Mouse (Mus musculus) thymus, postnatal 4 days (tissue): ENCODE data around the gene Sytl3.
A peak's percentile ranks its signal among the peaks of the same experiment; 100 is the strongest.
"Not testable (repeated sequence)": the region's sequence is repeated elsewhere in the genome, so short reads cannot be mapped to it uniquely, and the experiment has no call there.

Experiments used
- DNase-seq: peaks from one replicate; pipeline ENCODE4 v3.0.0; 2021

Gene Sytl3

GRCm38 (mm10) chr17:6695712-6696111, 36.8 kb downstream of the Sytl3 start:
- not testable (repeated sequence) for DNase-seq

- not testable (repeated sequence) for DNase-seq
Measured at GRCm38 (mm10) chr17:6696521-6696920, 37.6 kb downstream of the Sytl3 start.

GRCm38 (mm10) chr17:6697224-6697775, 38.4 kb downstream of the Sytl3 start:
- peak; percentile 59 for DNase-seq

GRCm38 (mm10) chr17:6699502-6699901, 40.6 kb downstream of the Sytl3 start:
- not testable (repeated sequence) for DNase-seq

- DNase-seq: not testable (repeated sequence)
Measured at GRCm38 (mm10) chr17:6700077-6700476, 41.2 kb downstream of the Sytl3 start.

GRCm38 (mm10) chr17:6702625-6703221, 43.8 kb downstream of the Sytl3 start:
- DNase-seq: not testable (repeated sequence)

- DNase-seq: not testable (repeated sequence)
Measured at GRCm38 (mm10) chr17:6703381-6704270, 44.7 kb downstream of the Sytl3 start.

- DNase-seq: not testable (repeated sequence)
Measured at GRCm38 (mm10) chr17:6706448-6706847, 47.6 kb downstream of the Sytl3 start.

GRCm38 (mm10) chr17:6707422-6707821, 48.5 kb downstream of the Sytl3 start:
- DNase-seq: not testable (repeated sequence)

GRCm38 (mm10) chr17:6708194-6708593, 49.3 kb downstream of the Sytl3 start:
- DNase-seq: not testable (repeated sequence)

GRCm38 (mm10) chr17:6713483-6713882, 54.6 kb downstream of the Sytl3 start:
- not testable (repeated sequence) for DNase-seq

GRCm38 (mm10) chr17:6713944-6714343, 55.1 kb downstream of the Sytl3 start:
- not testable (repeated sequence) for DNase-seq

GRCm38 (mm10) chr17:6727996-6728610, 69.2 kb downstream of the Sytl3 start:
- DNase-seq: no peak

- DNase-seq: no peak
Measured at GRCm38 (mm10) chr17:6729244-6729742, 70.4 kb downstream of the Sytl3 start.

GRCm38 (mm10) chr17:6731132-6731531, 72.2 kb downstream of the Sytl3 start:
- no peak for DNase-seq

- no peak for DNase-seq
Measured at GRCm38 (mm10) chr17:6731634-6732033, 72.7 kb downstream of the Sytl3 start.

GRCm38 (mm10) chr17:6732665-6733064, 73.8 kb downstream of the Sytl3 start:
- DNase-seq: no peak

GRCm38 (mm10) chr17:6733322-6733875, 74.5 kb downstream of the Sytl3 start:
- DNase-seq: no peak

- no peak for DNase-seq
Measured at GRCm38 (mm10) chr17:6734746-6735441, 76.0 kb downstream of the Sytl3 start.

- no peak for DNase-seq
Measured at GRCm38 (mm10) chr17:6736306-6737272, 77.7 kb downstream of the Sytl3 start.
